17 mouse cellular contexts compared by ENCODE assay signal in genomic region chr9:92097806-92098205, GRCm38 (mm10).
"Had no signal": no experiment of that assay in that cellular context is flagged by ENCODE, and none has a peak within 500 bp of the region (broad histone marks: within the 10 kb centered on the region; RNA-seq: fewer than 3 reads in every experiment).

No protein-coding gene starts in this region.

- H3K4me1 ChIP-seq: lung, embryonic 15.5 days; megakaryocyte, embryonic 14.5 days; midbrain, embryonic 13.5 days; midbrain, embryonic 15.5 days; neural tube, embryonic 12.5 days; stomach, embryonic 15.5 days had no signal

- H3K36me3 ChIP-seq: lung, embryonic 15.5 days; midbrain, embryonic 13.5 days; midbrain, embryonic 15.5 days; neural tube, embryonic 12.5 days; stomach, embryonic 15.5 days had no signal

- H3K4me2 ChIP-seq: lung, embryonic 15.5 days; midbrain, embryonic 11.5 days; midbrain, embryonic 13.5 days; midbrain, embryonic 15.5 days; neural tube, embryonic 12.5 days; stomach, embryonic 15.5 days had no signal

- H3K9me3 ChIP-seq: lung, embryonic 15.5 days; megakaryocyte, embryonic 14.5 days; midbrain, embryonic 13.5 days; midbrain, embryonic 15.5 days; neural tube, embryonic 12.5 days; stomach, embryonic 15.5 days had no signal

- H3K27ac ChIP-seq: lung, embryonic 15.5 days; macrophage; midbrain, embryonic 13.5 days; midbrain, embryonic 15.5 days; neural tube, embryonic 12.5 days; stomach, embryonic 15.5 days; stomach, postnatal 0 days had no signal

- DNase-seq: lung, adult 2 months; lung, postnatal 14 days; lung, postnatal 36 days; right cerebral cortex, postnatal 14 days; thymus, adult 2 months; thymus, postnatal 25 days; thymus, postnatal 4 days had no signal

- H3K4me3 ChIP-seq: lung, embryonic 15.5 days; megakaryocyte, embryonic 14.5 days; midbrain, embryonic 13.5 days; midbrain, embryonic 15.5 days; neural tube, embryonic 12.5 days; stomach, embryonic 15.5 days had no signal

- H3K27me3 ChIP-seq: lung, embryonic 15.5 days; megakaryocyte, embryonic 14.5 days; midbrain, embryonic 13.5 days; midbrain, embryonic 15.5 days; neural tube, embryonic 12.5 days; stomach, embryonic 15.5 days had no signal

- H3K9ac ChIP-seq: lung, embryonic 15.5 days; midbrain, embryonic 13.5 days; midbrain, embryonic 15.5 days; neural tube, embryonic 12.5 days; stomach, embryonic 15.5 days had no signal

- ATAC-seq: lung, postnatal 0 days; midbrain, embryonic 13.5 days; midbrain, embryonic 15.5 days had no signal
